In the genomic region with DNA sequence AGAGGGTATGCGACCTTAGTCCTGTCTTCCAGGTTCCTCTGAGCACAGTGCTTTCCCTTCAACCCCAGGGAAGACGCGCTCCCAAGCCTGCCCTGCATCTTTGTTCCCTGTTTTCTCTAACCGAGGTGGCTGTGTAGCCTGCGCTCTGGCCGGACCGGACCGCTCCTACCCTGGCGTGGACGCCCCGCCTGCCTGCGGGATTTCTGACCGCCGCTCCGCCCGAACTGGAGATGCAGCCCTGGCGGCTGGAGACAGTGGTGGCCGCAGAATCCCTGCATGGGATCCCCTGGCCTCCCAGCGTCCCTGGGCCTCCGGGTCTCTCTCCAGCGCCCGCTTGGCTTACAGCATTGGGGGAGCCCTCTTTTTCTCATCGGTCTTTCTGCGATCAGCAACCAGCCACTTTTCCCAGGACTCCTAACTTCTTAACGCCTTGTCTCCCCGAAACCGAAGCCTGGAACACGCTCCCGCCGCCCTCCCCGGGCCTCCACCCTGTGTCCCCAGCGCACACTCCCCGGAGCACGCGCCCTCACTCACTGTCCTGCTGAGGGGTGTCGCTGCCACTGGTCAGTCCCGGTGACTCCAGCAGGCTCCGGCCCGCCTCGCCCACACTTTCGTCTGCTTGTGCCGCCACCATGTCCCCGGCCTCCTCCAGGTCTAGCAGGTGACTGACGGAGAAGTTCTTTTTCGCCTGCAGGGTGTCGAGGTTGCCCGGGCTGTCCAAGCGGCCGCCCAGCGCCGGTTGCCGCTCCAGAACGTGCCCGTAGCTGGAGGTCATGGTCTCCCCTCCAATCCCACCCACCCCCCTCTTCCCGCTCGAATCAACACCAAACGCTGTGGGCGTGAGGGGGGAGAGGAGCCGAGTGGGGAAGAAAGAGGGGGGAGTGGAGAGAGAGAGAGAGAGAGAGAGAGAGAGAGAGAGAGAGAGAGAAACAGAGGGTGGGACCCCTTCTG, we compare ENCODE assay signal across 8 mouse cellular contexts. TPM values are rescaled to one million over a fixed set of nuclear protein-coding genes. Genes with fewer than 3 reads are reported as not detected.
DNase-seq lines count a peak whose midpoint lies in the region; ATAC-seq and TF ChIP-seq lines count a peak whose summit lies in the region.

No protein-coding gene starts in this region.

- peak; percentile 26 to 39 for DNase-seq in right cerebral cortex, postnatal 10 days (ENCODE audit: low spot score in 2 of 2)
- DNase-seq in right cerebral cortex, postnatal 36 days (ENCODE audit: low spot score in 2 of 2), result no peak
- peak; percentile 7 to 45 for DNase-seq in kidney, postnatal 36 days
- no peak for DNase-seq in spleen, postnatal 14 days (ENCODE audit: low spot score in 2 of 2)

- no peaks in the 10 kb centered on the region for H3K36me3 ChIP-seq in embryonic facial prominence, embryonic 15.5 days
- H3K36me3 ChIP-seq in heart, embryonic 15.5 days, result no peaks in the 10 kb centered on the region
- H3K36me3 ChIP-seq in midbrain, embryonic 12.5 days, result no peaks in the 10 kb centered on the region
- no peaks in the 10 kb centered on the region for H3K36me3 ChIP-seq in testis, adult 2 months (ENCODE audit: control insufficient read depth, insufficient read depth, low read length)

- H3K4me3 ChIP-seq in embryonic facial prominence, embryonic 15.5 days (replicated peaks), result peak overlapping the region; percentile 68
- peak overlapping the region; percentile 74 for H3K4me3 ChIP-seq in heart, embryonic 15.5 days
- H3K4me3 ChIP-seq in midbrain, embryonic 12.5 days, result peak overlapping the region; percentile 49
- H3K4me3 ChIP-seq in testis, adult 2 months (ENCODE audit: control insufficient read depth, low read depth, low read length), result peak overlapping the region; percentile 75

- H3K27ac ChIP-seq in embryonic facial prominence, embryonic 15.5 days (replicated peaks), result peak overlapping the region; percentile 98
- H3K27ac ChIP-seq in heart, embryonic 15.5 days, result peak overlapping the region; percentile 77
- 0 out of 2 replicates have a peak overlapping the region, but pooled peaks have one; percentile 40 for H3K27ac ChIP-seq in midbrain, embryonic 12.5 days (replicated peaks)
- peak overlapping the region; percentile 10; the same call in 1 of the 2 replicates for H3K27ac ChIP-seq in testis, adult 2 months (ENCODE audit: control insufficient read depth, insufficient read depth, low read depth, low read length)

- peak; percentile 23; the same call in 1 of the 2 replicates for ATAC-seq in embryonic facial prominence, embryonic 15.5 days (ENCODE audit: insufficient number of reproducible peaks, low FRiP score, low TSS enrichment, low read depth)
- ATAC-seq in heart, embryonic 15.5 days (replicated peaks; ENCODE audit: insufficient number of reproducible peaks, insufficient read depth, low FRiP score, low read depth), result peak; percentile 64
- peak; percentile 21 for ATAC-seq in midbrain, embryonic 12.5 days (ENCODE audit: low FRiP score, low read depth)

- no peaks in the 10 kb centered on the region for H3K9me3 ChIP-seq in embryonic facial prominence, embryonic 15.5 days (replicated peaks)
- no peaks in the 10 kb centered on the region for H3K9me3 ChIP-seq in heart, embryonic 15.5 days (replicated peaks)
- H3K9me3 ChIP-seq in midbrain, embryonic 12.5 days, result no peaks in the 10 kb centered on the region

- H3K4me2 ChIP-seq in embryonic facial prominence, embryonic 15.5 days (replicated peaks), result peak overlapping the region; percentile 70
- H3K4me2 ChIP-seq in heart, embryonic 15.5 days, result peak overlapping the region; percentile 94
- peak overlapping the region; percentile 89 for H3K4me2 ChIP-seq in midbrain, embryonic 12.5 days (replicated peaks)

- peaks cover 17% of the 10 kb centered on the region; the same call in 1 of the 2 replicates for H3K27me3 ChIP-seq in embryonic facial prominence, embryonic 15.5 days
- peaks cover 64% of the 10 kb centered on the region for H3K27me3 ChIP-seq in heart, embryonic 15.5 days
- peaks cover 96% of the 10 kb centered on the region for H3K27me3 ChIP-seq in midbrain, embryonic 12.5 days
- no peaks in the 10 kb centered on the region; the same call in 1 of the 2 replicates for H3K27me3 ChIP-seq in testis, adult 2 months (ENCODE audit: control insufficient read depth, insufficient read depth, low read length)

- H3K4me1 ChIP-seq in embryonic facial prominence, embryonic 15.5 days, result peaks cover 26% of the 10 kb centered on the region
- peaks cover 33% of the 10 kb centered on the region for H3K4me1 ChIP-seq in heart, embryonic 15.5 days (replicated peaks)
- H3K4me1 ChIP-seq in midbrain, embryonic 12.5 days, result peaks cover 39% of the 10 kb centered on the region
- peaks cover 11% of the 10 kb centered on the region for H3K4me1 ChIP-seq in testis, adult 2 months (ENCODE audit: control insufficient read depth, insufficient read depth, low read length)

- TF ChIP-seq CTCF in testis, adult 2 months (IDR thresholded peaks at IDR 0.05; ENCODE audit: control insufficient read depth, insufficient read depth, insufficient replicate concordance, low read depth, low read length), result no peak

- peak overlapping the region; percentile 96 for H3K9ac ChIP-seq in embryonic facial prominence, embryonic 15.5 days
- H3K9ac ChIP-seq in heart, embryonic 15.5 days, result peak overlapping the region; percentile 73
- H3K9ac ChIP-seq in midbrain, embryonic 12.5 days (replicated peaks), result peak overlapping the region; percentile 60

- WGBS in embryonic facial prominence, embryonic 15.5 days, result under 1% methylated on average over 58 of the region's 59 CpGs
- 2% methylated on average over 59 of the region's 59 CpGs for WGBS in heart, embryonic 15.5 days
- WGBS in midbrain, embryonic 12.5 days, result under 1% methylated on average over 59 of the region's 59 CpGs

- TF ChIP-seq POLR2A in testis, adult 2 months (IDR thresholded peaks at IDR 0.05; ENCODE audit: control insufficient read depth, low read depth, low read length), result no peak

RNA-seq across cellular contexts. Expression of gene Prrx1, which starts 1.4 kb away (rescaled TPM):
- 98.5 and 110 TPM in 2 replicates for polyA plus RNA-seq in embryonic facial prominence, embryonic 15.5 days (2015; fragmentation: Nextera tagmentation; extraction: Ambion mirVana)
- polyA plus RNA-seq in heart, embryonic 15.5 days (2015; fragmentation: Nextera tagmentation; extraction: Ambion mirVana), result 10.8 and 13.7 TPM in 2 replicates
- polyA plus RNA-seq in midbrain, embryonic 12.5 days (2016; fragmentation: Nextera tagmentation; extraction: Ambion mirVana), result 19.5 and 25.4 TPM in 2 replicates
- polyA plus RNA-seq in testis, adult 2 months (2012; rRNA removed), result 0.65 and 1.0 TPM in 2 replicates

Comparison
In these comparisons a context has a peak if more than half of its experiments do, and no peak if none do; other contexts are left out.
1. DNase-seq: peak in right cerebral cortex, postnatal 10 days (2 of 2) and kidney, postnatal 36 days (2 of 2); none in right cerebral cortex, postnatal 36 days (0 of 2) and spleen, postnatal 14 days (0 of 2).
2. H3K27ac ChIP-seq: peak in every context shown above with its lines; median percentile 98 in embryonic facial prominence, embryonic 15.5 days; 77 in heart, embryonic 15.5 days; 40 in midbrain, embryonic 12.5 days; 10 in testis, adult 2 months.
3. Peak in every context shown above with its lines, with median percentiles within 50 percentile points of each other: ATAC-seq, H3K4me2 ChIP-seq, H3K4me3 ChIP-seq and H3K9ac ChIP-seq.